Mouse (Mus musculus): ENCODE measurements around the gene Prpf8.

DNA sequence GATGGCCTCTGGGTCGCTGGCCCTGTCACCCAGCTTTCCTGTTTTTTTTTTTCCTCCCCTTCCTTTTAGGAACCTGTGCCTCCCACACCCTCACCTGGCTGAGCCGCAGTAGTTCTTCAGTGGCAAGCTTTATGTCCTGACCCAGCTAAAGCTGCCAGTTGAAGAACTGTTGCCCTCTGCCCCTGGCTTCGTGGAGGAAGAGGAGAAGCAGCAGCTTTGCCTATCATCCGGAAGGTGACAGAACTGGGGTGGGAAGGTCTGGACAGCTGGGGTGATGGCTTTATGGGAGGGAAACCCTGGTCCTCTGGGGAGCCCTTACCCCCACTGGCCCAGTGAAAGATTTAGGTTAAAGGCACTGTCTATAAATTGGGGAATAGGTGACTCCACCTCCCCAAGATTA is 23.0 kb upstream of the Prpf8 start:
- no peak for TF ChIP-seq CTCF (IDR thresholded peaks at IDR 0.05; ENCODE audit: extremely low read depth, insufficient read depth, insufficient read length, insufficient replicate concordance)
- no peak for TF ChIP-seq POLR2A (IDR thresholded peaks at IDR 0.05; ENCODE audit: low read depth, low read length)
